In the genomic region with DNA sequence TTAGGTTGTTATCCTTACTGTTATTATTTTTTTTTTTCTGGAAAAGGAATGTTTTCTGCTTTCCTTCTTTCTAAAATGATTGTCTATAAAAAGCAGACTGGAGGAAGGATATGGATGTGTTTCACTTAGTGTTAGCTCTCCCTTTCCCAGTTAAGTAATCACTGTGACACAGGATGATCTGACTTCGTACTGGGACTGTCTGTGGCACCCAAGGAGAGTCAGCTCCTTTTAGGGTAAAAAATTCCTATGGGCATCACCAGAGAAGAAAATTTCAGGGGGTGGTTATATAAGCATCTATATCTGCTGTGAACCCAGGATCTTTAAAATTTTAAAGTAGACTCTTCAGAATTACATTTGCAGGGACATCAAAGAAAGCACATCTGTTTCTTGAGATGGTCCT, we compare ENCODE assay signal across 21 mouse cellular contexts.
DNase-seq lines count a peak whose midpoint lies in the region; ATAC-seq and TF ChIP-seq lines count a peak whose summit lies in the region.
"Had no signal": no experiment of that assay in that cellular context is flagged by ENCODE, and none has a peak within 500 bp of the region (broad histone marks: within the 10 kb centered on the region; RNA-seq: fewer than 3 reads in every experiment).

No protein-coding gene starts in this region.

- no peaks in the 10 kb centered on the region for H3K9me3 ChIP-seq in intestine, postnatal 0 days (ENCODE audit: control insufficient read depth)
- H3K9me3 ChIP-seq: embryonic facial prominence, embryonic 10.5 days; embryonic facial prominence, embryonic 12.5 days; forebrain, embryonic 15.5 days had no signal

- no peak for TF ChIP-seq CTCF in layer of hippocampus, adult 2 months (conservative IDR thresholded peaks at IDR 0.05)
- no peak for TF ChIP-seq CTCF in brain, embryonic 14.5 days (IDR thresholded peaks at IDR 0.05; ENCODE audit: borderline replicate concordance, extremely low read depth, insufficient read depth, insufficient read length)
- no peak for TF ChIP-seq CTCF in intestine, postnatal 0 days (IDR thresholded peaks at IDR 0.05; ENCODE audit: low read depth)

- H3K27me3 ChIP-seq in intestine, postnatal 0 days (replicated peaks; ENCODE audit: control insufficient read depth, insufficient read depth, low read length): no peaks in the 10 kb centered on the region
- H3K27me3 ChIP-seq: embryonic facial prominence, embryonic 12.5 days; forebrain, embryonic 13.5 days; forebrain, embryonic 15.5 days had no signal

- no peak for DNase-seq in layer of hippocampus, adult 2 months (ENCODE audit: low spot score in 2 of 2)
- no peak for DNase-seq in layer of hippocampus, postnatal 10 days (ENCODE audit: low spot score in 2 of 2)
- DNase-seq in brain, adult 2 months (ENCODE audit: low read depth, low spot score): peak; percentile 24
- DNase-seq in brain, embryonic 14.5 days (ENCODE audit: low read depth): peak; percentile 2
- DNase-seq in telencephalon, adult 2 months (ENCODE audit: low read depth, low spot score): peak; percentile 15
- no peak for DNase-seq in testis, postnatal 14 days (ENCODE audit: low spot score)
- DNase-seq: adrenal gland, adult 2 months; adrenal gland, postnatal 10 days; adrenal gland, postnatal 25 days; cerebellum, adult 11 months; cerebellum, adult 18-20 months; cerebellum, adult 8-10 months; cerebellum, adult 9-11 months; cerebellum, postnatal 14 days; cerebellum, postnatal 36 days; forebrain, postnatal 0 days had no signal

- no peaks in the 10 kb centered on the region for H3K36me3 ChIP-seq in intestine, postnatal 0 days (ENCODE audit: control insufficient read depth, insufficient read depth)
- H3K36me3 ChIP-seq: embryonic facial prominence, embryonic 10.5 days; embryonic facial prominence, embryonic 12.5 days; forebrain, embryonic 15.5 days had no signal

- ATAC-seq in intestine, postnatal 0 days: no peak
- ATAC-seq: forebrain, embryonic 13.5 days; forebrain, embryonic 15.5 days had no signal

- 0 out of 2 replicates have a peak overlapping the region, but pooled peaks have one; percentile 20 for H3K27ac ChIP-seq in layer of hippocampus, adult 2 months
- H3K27ac ChIP-seq in intestine, postnatal 0 days (ENCODE audit: low read depth, low read length): no peak overlapping the region
- H3K27ac ChIP-seq: embryonic facial prominence, embryonic 10.5 days; embryonic facial prominence, embryonic 12.5 days; forebrain, embryonic 13.5 days; forebrain, embryonic 15.5 days had no signal

- no peaks in the 10 kb centered on the region for H3K4me1 ChIP-seq in intestine, postnatal 0 days (replicated peaks; ENCODE audit: control insufficient read depth, insufficient read depth, low read length)
- H3K4me1 ChIP-seq: embryonic facial prominence, embryonic 10.5 days; embryonic facial prominence, embryonic 12.5 days; forebrain, embryonic 13.5 days; forebrain, embryonic 15.5 days had no signal

- H3K4me3 ChIP-seq in layer of hippocampus, adult 2 months: no peak overlapping the region
- H3K4me3 ChIP-seq in intestine, postnatal 0 days (ENCODE audit: low read depth, low read length): no peak overlapping the region
- H3K4me3 ChIP-seq: embryonic facial prominence, embryonic 10.5 days; embryonic facial prominence, embryonic 12.5 days; forebrain, embryonic 13.5 days; forebrain, embryonic 15.5 days had no signal

- H3K4me2 ChIP-seq in intestine, postnatal 0 days (replicated peaks; ENCODE audit: low read depth): no peak overlapping the region
- H3K4me2 ChIP-seq: embryonic facial prominence, embryonic 12.5 days; forebrain, embryonic 13.5 days; forebrain, embryonic 15.5 days had no signal

- 80% methylated on average over 1 of the region's 1 CpGs for WGBS in intestine, postnatal 0 days

- TF ChIP-seq POLR2A in brain, embryonic 14.5 days (IDR thresholded peaks at IDR 0.05; ENCODE audit: borderline replicate concordance, extremely low read depth, insufficient read depth, insufficient read length, poor library complexity, severe bottlenecking): no peak

- H3K9ac ChIP-seq in intestine, postnatal 0 days (ENCODE audit: low read depth, low read length): no peak overlapping the region
- H3K9ac ChIP-seq: embryonic facial prominence, embryonic 12.5 days; forebrain, embryonic 13.5 days; forebrain, embryonic 15.5 days; forebrain, postnatal 0 days had no signal

Comparison
In these comparisons a context has a peak if more than half of its experiments do, and no peak if none do; other contexts are left out.
1. DNase-seq: peak in brain, adult 2 months (single experiment), brain, embryonic 14.5 days (single experiment) and telencephalon, adult 2 months (single experiment); none in layer of hippocampus, adult 2 months (0 of 2), layer of hippocampus, postnatal 10 days (0 of 2) and testis, postnatal 14 days (single experiment).